Mouse (Mus musculus) myocyte (in vitro differentiated cells): ENCODE results near the gene Gm10645.

Experiments used
- MYOD1 ChIP-seq, 3 experiments: IDR thresholded peaks; one replicate each; pipeline ENCODE4 v1.6.1; 2011; ENCODE audit warnings: control low read depth in 2 of 3, low read depth in 2 of 3, mild to moderate bottlenecking in 2 of 3, moderate library complexity in 1 of 3; ENCODE audit not compliant: insufficient read length in 2 of 3, control insufficient read depth in 1 of 3
- MYOG ChIP-seq, 3 experiments: IDR thresholded peaks; one replicate each; pipeline ENCODE4 v1.6.1; 2011; ENCODE audit warnings: control low read depth in 2 of 3, low read depth in 2 of 3, mild to moderate bottlenecking in 2 of 3; ENCODE audit not compliant: insufficient read length in 2 of 3, control insufficient read depth in 1 of 3, insufficient read depth in 1 of 3
- POLR2A ChIP-seq: IDR thresholded peaks from one replicate; pipeline ENCODE4 v1.6.1; 2011; ENCODE audit warnings: low read depth, mild to moderate bottlenecking, control low read depth, moderate library complexity; ENCODE audit not compliant: insufficient read length
- POLR2AphosphoS2 ChIP-seq: IDR thresholded peaks from one replicate; pipeline ENCODE4 v1.6.1; 2011; ENCODE audit warnings: low read depth, control low read depth; ENCODE audit not compliant: insufficient read length
- TCF12 ChIP-seq: IDR thresholded peaks from one replicate; pipeline ENCODE4 v1.6.1; 2011; ENCODE audit warnings: mild to moderate bottlenecking, control low read depth; ENCODE audit not compliant: poor library complexity, insufficient read depth, severe bottlenecking
- TCF3 ChIP-seq: IDR thresholded peaks from one replicate; pipeline ENCODE4 v1.6.1; 2011; ENCODE audit warnings: low read depth, control low read depth; ENCODE audit not compliant: insufficient read length
- USF1 ChIP-seq: IDR thresholded peaks from one replicate; pipeline ENCODE4 v1.6.1; 2011; ENCODE audit warnings: low read depth, mild to moderate bottlenecking, control low read depth, moderate library complexity

DNA sequence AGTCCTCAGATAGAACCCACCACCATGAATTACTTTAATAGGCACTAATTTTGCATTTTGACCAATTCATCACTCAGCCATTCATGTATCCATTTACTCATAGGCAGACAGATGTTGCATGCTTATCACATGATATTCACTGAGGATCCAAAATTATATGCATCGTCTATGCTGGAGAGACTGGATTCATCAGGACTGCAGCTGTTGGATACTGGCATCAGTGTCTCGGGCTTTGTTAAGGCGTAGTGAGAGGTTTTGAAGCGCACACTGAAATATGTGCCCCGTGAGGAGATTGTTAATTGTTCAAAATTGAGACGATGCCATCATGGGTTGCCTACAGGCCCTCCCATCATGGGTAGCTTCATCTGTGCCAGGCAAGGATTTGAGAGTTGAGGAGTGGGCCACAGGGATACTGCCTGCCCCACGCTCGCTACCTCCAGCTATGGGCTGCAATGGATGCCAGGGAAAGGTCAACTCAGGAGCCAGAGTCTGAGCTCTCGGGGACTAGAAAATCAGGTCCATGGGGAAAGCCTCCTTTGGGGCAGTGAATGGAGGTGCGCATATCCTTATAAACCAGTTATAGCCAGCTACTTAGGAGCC, 21.5 kb upstream of the Gm10645 start:
- TF ChIP-seq POLR2A (no peak), MYOD1 (IDR thresholded peaks at IDR 0.05; ENCODE audit: control insufficient read depth in 1 of 3, insufficient read length in 2 of 3, low read depth in 2 of 3) (no peak), USF1 (no peak), TCF12 (no peak), TCF3 (no peak), MYOG (IDR thresholded peaks at IDR 0.05; ENCODE audit: control insufficient read depth in 1 of 3, insufficient read depth in 1 of 3, insufficient read length in 2 of 3, low read depth in 2 of 3) (no peak), POLR2AphosphoS2 (no peak)
